Mouse (Mus musculus) v-Abl transformed pro-B cells (cell line): Measurements from ENCODE around the gene Tspan12.

Experiments
- in situ Hi-C, 2 experiments: fragments of 400-800 bp; cut with MboI; formaldehyde crosslinking; loops; one replicate each; pipeline ENCODE4 v1.15.1; 2025; ENCODE audit not compliant: unreplicated experiment in 2 of 2

Tspan12 gene

GRCm38 (mm10) chr6:21787757-21788156 is 64.6 kb downstream of the Tspan12 start:
- in situ Hi-C loops = loop anchor here in 1 of 2 experiments (25.0 kb wide), 1 partner anchor 725 kb away; no protein-coding TSS in a partner anchor

- in situ Hi-C loops = loop anchor here in 1 of 2 experiments (25.0 kb wide), 1 partner anchor 725 kb away; no protein-coding TSS in a partner anchor
Observed at GRCm38 (mm10) chr6:21787274-21787673, 65.0 kb downstream of the Tspan12 start.

GRCm38 (mm10) chr6:21774213-21774916 is 78.0 kb downstream of the Tspan12 start:
- in situ Hi-C loops = no loop called here

GRCm38 (mm10) chr6:21769447-21769809 is 82.9 kb downstream of the Tspan12 start:
- in situ Hi-C loops = no loop called here

- in situ Hi-C loops = no loop called here
Observed at GRCm38 (mm10) chr6:21768745-21769446, 83.4 kb downstream of the Tspan12 start.

DNA sequence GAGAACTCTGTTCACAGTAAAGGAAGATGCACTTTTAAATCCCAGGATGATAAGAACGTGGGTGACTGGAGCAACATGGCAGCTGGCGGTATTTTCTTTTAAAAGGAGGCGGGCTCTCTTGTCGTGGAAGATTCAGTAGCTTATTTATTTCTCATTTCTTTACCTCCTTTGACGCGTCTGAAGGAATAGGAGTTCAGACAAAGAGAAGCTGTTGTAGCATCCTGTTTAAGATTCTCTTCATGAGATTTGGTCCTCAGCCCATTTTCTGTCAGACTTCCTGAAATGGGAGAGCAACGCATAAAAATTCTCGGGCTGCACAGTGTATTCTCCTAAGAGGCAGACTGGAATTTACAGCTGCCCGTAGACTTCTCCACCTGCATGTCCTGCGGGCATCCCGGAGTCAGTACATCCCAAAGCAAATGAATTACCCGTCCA is 84.5 kb downstream of the Tspan12 start:
- in situ Hi-C loops = no loop called here

DNA sequence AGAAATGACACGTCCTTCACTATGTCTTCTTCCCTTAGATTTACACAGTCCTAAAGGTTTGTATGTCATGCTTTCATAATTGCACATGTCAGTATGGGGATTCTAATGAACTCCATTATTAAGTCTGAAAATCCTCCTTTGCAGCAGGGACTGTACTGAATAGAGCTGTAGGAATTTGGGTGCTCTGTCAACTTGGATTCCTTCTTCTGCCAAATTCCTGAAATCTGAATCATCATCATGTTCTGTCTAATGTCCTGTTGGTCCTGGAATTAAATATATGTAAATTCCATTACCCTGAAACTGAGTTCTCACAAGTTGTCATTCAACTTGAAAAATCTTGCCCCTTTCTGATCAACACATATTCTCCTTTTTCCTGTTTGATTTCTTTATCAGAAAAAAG is 104.8 kb downstream of the Tspan12 start:
- in situ Hi-C loops = no loop called here

- in situ Hi-C loops = no loop called here
Observed at GRCm38 (mm10) chr6:21744615-21745266, 107.6 kb downstream of the Tspan12 start.

GRCm38 (mm10) chr6:21740606-21741005 is 111.7 kb downstream of the Tspan12 start:
- in situ Hi-C loops = no loop called here

DNA sequence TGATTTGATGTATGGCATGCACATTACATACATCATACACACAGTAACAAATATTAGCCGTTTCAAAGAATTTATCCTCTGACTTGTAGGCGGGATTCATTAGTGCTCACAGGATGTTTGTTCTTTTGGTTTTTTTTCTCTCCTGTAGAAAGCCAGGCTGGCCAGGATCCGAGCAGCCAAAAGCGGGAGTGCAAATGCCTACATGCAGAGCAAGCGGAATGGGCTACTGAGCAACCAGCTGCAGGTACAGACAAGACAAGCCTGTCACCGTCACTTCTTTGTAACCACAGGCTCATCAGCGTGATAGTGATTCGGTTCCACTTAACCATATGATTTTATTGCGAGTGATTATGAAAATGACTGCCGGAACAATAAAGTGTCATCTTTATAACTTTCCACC is 130.1 kb downstream of the Tspan12 start:
- in situ Hi-C loops = no loop called here
